Comparison of ENCODE assay signal across 12 mouse cellular contexts in genomic region chr13:38419781-38420180, GRCm38 (mm10).
"Had no signal": no experiment of that assay in that cellular context is flagged by ENCODE, and none has a peak within 500 bp of the region (broad histone marks: within the 10 kb centered on the region; RNA-seq: fewer than 3 reads in every experiment).

No protein-coding gene starts in this region.

- H3K9me3 ChIP-seq: intestine, embryonic 15.5 days; liver, embryonic 13.5 days had no signal

- H3K27me3 ChIP-seq: intestine, embryonic 15.5 days; liver, embryonic 13.5 days had no signal

- H3K36me3 ChIP-seq: intestine, embryonic 15.5 days; liver, embryonic 13.5 days had no signal

- H3K9ac ChIP-seq: intestine, embryonic 15.5 days; liver, embryonic 13.5 days had no signal

- H3K4me2 ChIP-seq: intestine, embryonic 15.5 days; liver, embryonic 13.5 days; midbrain, embryonic 11.5 days had no signal

- H3K27ac ChIP-seq: intestine, embryonic 15.5 days; kidney, postnatal 0 days; left cerebral cortex, adult 2 months; liver, embryonic 13.5 days had no signal

- ATAC-seq: intestine, embryonic 15.5 days had no signal

- H3K4me1 ChIP-seq: intestine, embryonic 15.5 days; liver, embryonic 13.5 days had no signal

- H3K4me3 ChIP-seq: intestine, embryonic 15.5 days; left cerebral cortex, adult 2 months; liver, embryonic 13.5 days had no signal

- DNase-seq: layer of hippocampus, postnatal 36 days; liver, embryonic 13.5 days; lung, adult 2 months; lung, postnatal 14 days; lung, postnatal 4 days; midbrain, embryonic 14.5 days; thymus, adult 18-20 months; thymus, postnatal 36 days had no signal
